Mouse (Mus musculus): ENCODE measurements around the gene Gm42742. TPM values are rescaled to one million over a fixed set of nuclear protein-coding genes. Genes with fewer than 3 reads are reported as not detected.

Gene Gm42742
- polyA plus RNA-seq, 1 experiment from 2014 or later, result 41.9 TPM

DNA sequence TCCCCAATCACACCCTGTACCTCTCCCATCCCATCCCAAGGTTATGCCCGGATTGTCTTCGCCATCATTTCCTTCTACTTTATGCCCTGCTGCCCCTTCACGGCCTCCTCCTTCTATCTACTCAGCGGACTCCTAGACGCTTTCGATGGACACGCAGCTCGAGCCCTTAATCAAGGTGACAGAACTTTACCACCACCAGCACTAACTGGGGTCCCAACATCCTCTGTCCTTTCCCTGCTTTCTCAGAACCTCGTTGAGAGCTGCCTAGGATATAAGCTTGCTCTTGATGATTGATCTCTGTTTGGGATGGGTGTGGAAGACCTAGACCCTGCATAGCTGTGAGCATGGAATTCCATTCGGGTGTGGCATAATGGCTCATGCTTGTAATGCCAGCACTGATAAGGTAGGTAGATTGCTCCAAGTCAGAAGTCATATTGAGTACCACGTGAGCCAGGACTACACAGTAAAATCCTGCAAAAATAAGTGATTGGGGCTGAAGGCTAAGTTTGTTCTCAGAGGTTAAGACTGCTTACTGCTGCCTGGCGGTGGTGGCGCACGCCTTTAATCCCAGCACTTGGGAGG lies 43.9 kb downstream of the Gm42742 start:
- 24% methylated on average over 14 of the region's 14 CpGs for WGBS
- H3K27ac ChIP-seq (replicated peaks in 1 of 2; ENCODE audit: control insufficient read depth in 1 of 2, insufficient read depth in 1 of 2, low read depth in 2 of 2, low read length in 2 of 2), result peak overlapping the region in 1 of 2 experiments; percentile 93; a peak in 3 of 4 replicates

GRCm38 (mm10) chr7:126975950-126976866 lies 44.7 kb downstream of the Gm42742 start, which contains the start of gene Cdiptos:
Gene Cdiptos, minus strand, starts transcription at chr7:126976098.
- Histone ChIP-seq H3K9me3 (ENCODE audit: control insufficient read depth, low read length) (no peaks in the 10 kb centered on the region), H3K27ac (replicated peaks in 1 of 2; ENCODE audit: control insufficient read depth in 1 of 2, insufficient read depth in 1 of 2, low read depth in 2 of 2, low read length in 2 of 2) (peak within 1 kb of the TSS; percentile 93 to 99), H3K27me3 (ENCODE audit: control insufficient read depth, insufficient read depth, low read length) (no peaks in the 10 kb centered on the region), H3K4me1 (ENCODE audit: control insufficient read depth in 2 of 2, insufficient read depth in 2 of 2, low read length in 2 of 2) (peaks cover 2 to 11% of the 10 kb centered on the region in 2 experiments; a peak in 3 of 4 replicates), H3K9ac (ENCODE audit: low read length) (peak within 1 kb of the TSS; percentile 99), H3K4me3 (ENCODE audit: control insufficient read depth in 1 of 2, insufficient read depth in 1 of 2, low read depth in 1 of 2, low read length in 2 of 2) (peak within 1 kb of the TSS; percentile 92 to 100), H3K36me3 (ENCODE audit: control insufficient read depth, insufficient read depth, low read length) (peaks cover 29% of the 10 kb centered on the region), H3K4me2 (ENCODE audit: low read length) (peak within 1 kb of the TSS; percentile 82)
- ATAC-seq (ENCODE audit: insufficient number of reproducible peaks, insufficient read depth, low FRiP score, low read depth), result peak; percentile 87
- WGBS, result under 1% methylated on average over 54 of the region's 55 CpGs

More for the DNA sequence above, 43.9 kb downstream of the Gm42742 start:
- Histone ChIP-seq H3K4me1 (ENCODE audit: control insufficient read depth in 2 of 2, insufficient read depth in 2 of 2, low read length in 2 of 2) (peaks cover 2 to 11% of the 10 kb centered on the region in 2 experiments; a peak in 3 of 4 replicates), H3K9me3 (ENCODE audit: control insufficient read depth, low read length) (no peaks in the 10 kb centered on the region), H3K4me3 (ENCODE audit: control insufficient read depth in 1 of 2, insufficient read depth in 1 of 2, low read depth in 1 of 2, low read length in 2 of 2) (peak overlapping the region; percentile 92 to 100), H3K9ac (ENCODE audit: low read length) (peak overlapping the region; percentile 99), H3K27me3 (ENCODE audit: control insufficient read depth, insufficient read depth, low read length) (no peaks in the 10 kb centered on the region), H3K4me2 (ENCODE audit: low read length) (peak overlapping the region; percentile 82), H3K36me3 (ENCODE audit: control insufficient read depth, insufficient read depth, low read length) (peaks cover 33% of the 10 kb centered on the region)
- ATAC-seq (ENCODE audit: insufficient number of reproducible peaks, insufficient read depth, low FRiP score, low read depth), result no peak

GRCm38 (mm10) chr7:126975893-126975949 lies 45.2 kb downstream of the Gm42742 start, which contains the start of gene Cdipt:
Gene Cdipt, plus strand, starts transcription at chr7:126975914.
- H3K27me3 ChIP-seq (ENCODE audit: control insufficient read depth, insufficient read depth, low read length), result no peaks in the 10 kb centered on the region
- peak within 1 kb of the TSS; percentile 92 to 100 for H3K4me3 ChIP-seq (ENCODE audit: control insufficient read depth in 1 of 2, insufficient read depth in 1 of 2, low read depth in 1 of 2, low read length in 2 of 2)
- H3K4me1 ChIP-seq (ENCODE audit: control insufficient read depth in 2 of 2, insufficient read depth in 2 of 2, low read length in 2 of 2), result peaks cover 2 to 11% of the 10 kb centered on the region in 2 experiments; a peak in 3 of 4 replicates
- H3K4me2 ChIP-seq (ENCODE audit: low read length), result peak within 1 kb of the TSS; percentile 82
- H3K36me3 ChIP-seq (ENCODE audit: control insufficient read depth, insufficient read depth, low read length), result peaks cover 29% of the 10 kb centered on the region
- no peak for ATAC-seq (ENCODE audit: insufficient number of reproducible peaks, insufficient read depth, low FRiP score, low read depth)
- peak within 1 kb of the TSS; percentile 93 to 99 for H3K27ac ChIP-seq (replicated peaks in 1 of 2; ENCODE audit: control insufficient read depth in 1 of 2, insufficient read depth in 1 of 2, low read depth in 2 of 2, low read length in 2 of 2)
- H3K9me3 ChIP-seq (ENCODE audit: control insufficient read depth, low read length), result no peaks in the 10 kb centered on the region
- 0% methylated on average over 1 of the region's 1 CpGs for WGBS
- H3K9ac ChIP-seq (ENCODE audit: low read length), result peak within 1 kb of the TSS; percentile 99

- peak overlapping the region; percentile 2 to 100; a peak in 3 of 4 replicates for H3K4me3 ChIP-seq (ENCODE audit: control insufficient read depth in 1 of 2, insufficient read depth in 1 of 2, low read depth in 1 of 2, low read length in 2 of 2)
- 8% methylated on average over 8 of the region's 8 CpGs for WGBS
- peak overlapping the region in 1 of 2 experiments; percentile 93; a peak in 1 of 4 replicates for H3K27ac ChIP-seq (replicated peaks in 1 of 2; ENCODE audit: control insufficient read depth in 1 of 2, insufficient read depth in 1 of 2, low read depth in 2 of 2, low read length in 2 of 2)
- no peaks in the 10 kb centered on the region for H3K9me3 ChIP-seq (ENCODE audit: control insufficient read depth, low read length)
- peak overlapping the region; percentile 82 for H3K4me2 ChIP-seq (ENCODE audit: low read length)
- no peak; the same call in 1 of the 2 replicates for ATAC-seq (ENCODE audit: insufficient number of reproducible peaks, insufficient read depth, low FRiP score, low read depth)
- peaks cover 27% of the 10 kb centered on the region for H3K36me3 ChIP-seq (ENCODE audit: control insufficient read depth, insufficient read depth, low read length)
- H3K4me1 ChIP-seq (ENCODE audit: control insufficient read depth in 2 of 2, insufficient read depth in 2 of 2, low read length in 2 of 2), result peaks cover 2 to 11% of the 10 kb centered on the region in 2 experiments; a peak in 3 of 4 replicates
- peak overlapping the region; percentile 99 for H3K9ac ChIP-seq (ENCODE audit: low read length)
- no peaks in the 10 kb centered on the region for H3K27me3 ChIP-seq (ENCODE audit: control insufficient read depth, insufficient read depth, low read length)
Measured at GRCm38 (mm10) chr7:126975493-126975892, 45.4 kb downstream of the Gm42742 start.

GRCm38 (mm10) chr7:126967361-126967760 lies 53.5 kb downstream of the Gm42742 start:
- H3K27me3 ChIP-seq (ENCODE audit: control insufficient read depth, insufficient read depth, low read length), result peaks cover 21% of the 10 kb centered on the region

GRCm38 (mm10) chr7:126965568-126965967 lies 55.3 kb downstream of the Gm42742 start:
- Histone ChIP-seq H3K9me3 (ENCODE audit: control insufficient read depth, low read length) (no peaks in the 10 kb centered on the region), H3K36me3 (ENCODE audit: control insufficient read depth, insufficient read depth, low read length) (no peaks in the 10 kb centered on the region), H3K27me3 (ENCODE audit: control insufficient read depth, insufficient read depth, low read length) (peaks cover 26% of the 10 kb centered on the region), H3K9ac (ENCODE audit: low read length) (no peak overlapping the region), H3K4me3 (ENCODE audit: control insufficient read depth in 1 of 2, insufficient read depth in 1 of 2, low read depth in 1 of 2, low read length in 2 of 2) (no peak overlapping the region), H3K4me1 (ENCODE audit: control insufficient read depth in 2 of 2, insufficient read depth in 2 of 2, low read length in 2 of 2) (no peaks in the 10 kb centered on the region), H3K4me2 (ENCODE audit: low read length) (no peak overlapping the region), H3K27ac (replicated peaks in 1 of 2; ENCODE audit: control insufficient read depth in 1 of 2, insufficient read depth in 1 of 2, low read depth in 2 of 2, low read length in 2 of 2) (no peak overlapping the region)
- ATAC-seq (ENCODE audit: insufficient number of reproducible peaks, insufficient read depth, low FRiP score, low read depth), result no peak
- 40% methylated on average over 3 of the region's 3 CpGs for WGBS

More at GRCm38 (mm10) chr7:126967361-126967760, 53.5 kb downstream of the Gm42742 start:
- Histone ChIP-seq H3K36me3 (ENCODE audit: control insufficient read depth, insufficient read depth, low read length) (no peaks in the 10 kb centered on the region), H3K4me1 (ENCODE audit: control insufficient read depth in 2 of 2, insufficient read depth in 2 of 2, low read length in 2 of 2) (no peaks in the 10 kb centered on the region), H3K4me3 (ENCODE audit: control insufficient read depth in 1 of 2, insufficient read depth in 1 of 2, low read depth in 1 of 2, low read length in 2 of 2) (no peak overlapping the region), H3K27ac (replicated peaks in 1 of 2; ENCODE audit: control insufficient read depth in 1 of 2, insufficient read depth in 1 of 2, low read depth in 2 of 2, low read length in 2 of 2) (no peak overlapping the region), H3K9ac (ENCODE audit: low read length) (no peak overlapping the region), H3K9me3 (ENCODE audit: control insufficient read depth, low read length) (no peaks in the 10 kb centered on the region), H3K4me2 (ENCODE audit: low read length) (no peak overlapping the region)
- ATAC-seq (ENCODE audit: insufficient number of reproducible peaks, insufficient read depth, low FRiP score, low read depth), result no peak
- WGBS, result 67% methylated on average over 6 of the region's 6 CpGs
